Mouse (Mus musculus) forebrain, embryonic 14.5 days (tissue): ENCODE measurements at regions not wholly inside any gene's neighbourhood (a gene's known extent, or its start where the extent isn't known, plus 50 kb on each side); places are given as distances from the start of the nearest gene placed in this dataset.
A peak's percentile ranks its signal among the peaks of the same experiment; 100 is the strongest.

Source experiments
- ATAC-seq: fragments of 200-750 bp; cut with Nextera tagmentation; 2 replicates; pipeline ENCODE4 v1.8.0; 2017; ENCODE audit warnings: mild to moderate bottlenecking, moderate library complexity
- DNase-seq: peaks from one replicate; pipeline ENCODE4 v3.0.0-alpha.2; 2015; ENCODE audit warnings: low spot score
- H3K27ac ChIP-seq: fragments of 300-500 bp; sonication (generic); 2 replicates; pipeline ENCODE4 v1.5.1; 2014; ENCODE audit warnings: low read depth, mild to moderate bottlenecking, control low read depth, low read length, moderate library complexity
- H3K27me3 ChIP-seq: fragments of 300-500 bp; sonication (generic); replicated peaks from 2 replicates; pipeline ENCODE4 v1.6.1; 2014; ENCODE audit warnings: low read length, control low read depth, mixed read lengths; ENCODE audit not compliant: control insufficient read depth, insufficient read depth
- H3K36me3 ChIP-seq: fragments of 300-500 bp; sonication (generic); 2 replicates; pipeline ENCODE4 v1.6.1; 2014; ENCODE audit warnings: low read length, control low read depth; ENCODE audit not compliant: control insufficient read depth, insufficient read depth
- H3K4me1 ChIP-seq: fragments of 300-500 bp; sonication (generic); 2 replicates; pipeline ENCODE4 v1.6.1; 2014; ENCODE audit warnings: antibody characterized with exemption, low read length, control low read depth; ENCODE audit not compliant: control insufficient read depth, insufficient read depth
- H3K4me2 ChIP-seq: fragments of 300-500 bp; sonication (generic); 2 replicates; pipeline ENCODE4 v1.6.1; 2014; ENCODE audit warnings: mild to moderate bottlenecking, control low read depth, low read length
- H3K4me3 ChIP-seq: fragments of 300-500 bp; sonication (generic); 2 replicates; pipeline ENCODE4 v1.5.1; 2014; ENCODE audit warnings: low read depth, low read length, control low read depth
- H3K9ac ChIP-seq: fragments of 300-500 bp; sonication (generic); 2 replicates; pipeline ENCODE4 v1.6.1; 2014; ENCODE audit warnings: mild to moderate bottlenecking, low read length, control low read depth, moderate library complexity
- H3K9me3 ChIP-seq: fragments of 300-500 bp; sonication (generic); replicated peaks from 2 replicates; pipeline ENCODE4 v1.6.1; 2016; ENCODE audit warnings: low read length, control low read depth, mixed read lengths; ENCODE audit not compliant: control insufficient read depth
- WGBS: fragments of 180-500 bp; shearing (Covaris S2); extraction: QIAGEN DNeasy Blood & Tissue Kit; methylation state at CpG from one replicate; pipeline ENCODE4 v1.1.7; 2014; 5-methylcytosine and 5-hydroxymethylcytosine counted together

DNA sequence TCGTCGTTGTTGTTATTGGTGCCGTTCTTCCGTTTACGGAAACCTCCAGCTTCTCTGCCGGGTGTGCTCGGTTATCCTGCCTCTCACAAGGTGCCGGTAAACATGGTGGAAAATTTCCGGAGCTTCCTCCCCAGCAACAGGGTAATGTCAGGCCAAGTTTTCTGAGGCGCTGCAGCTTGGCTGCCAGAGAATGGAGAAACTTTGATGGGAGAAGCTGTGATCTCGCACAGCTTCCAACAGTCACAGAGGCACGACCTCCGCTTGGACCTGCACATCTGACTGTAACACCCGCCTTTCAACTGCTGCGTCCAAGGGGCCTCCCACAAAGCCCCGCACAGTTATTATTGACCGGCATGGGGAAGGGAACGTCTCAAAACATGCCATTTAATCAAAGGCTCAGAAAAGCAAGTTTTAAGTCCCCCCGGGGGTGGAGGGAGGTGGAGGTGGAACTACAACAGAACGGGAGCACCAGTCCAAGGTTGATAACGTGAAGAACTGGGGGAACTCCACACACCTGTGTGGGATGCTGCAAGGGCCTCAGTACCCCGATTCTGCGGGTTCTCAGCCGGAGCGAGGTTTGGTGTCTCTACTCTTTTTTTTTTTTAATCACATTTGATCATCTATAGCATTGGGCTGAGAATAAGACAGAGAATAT lies 299.1 kb downstream of the Vrk1 start:
- Histone ChIP-seq H3K36me3 (no peaks in the 10 kb centered on the region), H3K9ac (no peak overlapping the region), H3K27me3 (no peaks in the 10 kb centered on the region; the same call in 1 of the 2 replicates), H3K9me3 (no peaks in the 10 kb centered on the region), H3K4me2 (no peak overlapping the region), H3K4me1 (peaks cover 6% of the 10 kb centered on the region), H3K4me3 (no peak overlapping the region), H3K27ac (no peak overlapping the region)
- DNase-seq = no peak
- no peak for ATAC-seq
- WGBS = 78% methylated on average over 25 of the region's 25 CpGs

DNA sequence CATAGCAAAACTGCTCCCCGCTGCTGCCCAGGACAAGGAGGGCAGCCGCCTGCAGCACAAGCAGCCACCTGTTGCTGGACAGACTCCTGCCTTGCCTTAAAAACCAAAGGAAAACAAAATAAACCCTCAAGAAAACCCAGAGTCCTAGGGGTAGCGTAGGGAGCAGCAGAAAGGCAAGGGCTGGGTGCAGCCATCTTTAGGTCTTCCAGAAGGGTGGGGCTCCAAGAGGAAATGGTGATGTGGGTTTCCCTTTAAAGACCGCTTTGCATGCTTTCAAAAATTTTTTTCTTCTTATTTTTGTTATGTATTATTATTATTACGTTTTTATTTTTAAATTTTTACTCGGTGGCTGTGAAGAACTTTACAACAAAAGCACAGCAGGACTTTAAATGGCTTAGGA lies 300.1 kb downstream of the Vrk1 start:
- H3K4me3 ChIP-seq = no peak overlapping the region

GRCm38 (mm10) chr12:106310585-106311319 lies 300.7 kb downstream of the Vrk1 start:
- WGBS = 2% methylated on average over 34 of the region's 34 CpGs

More for the DNA sequence above, 300.1 kb downstream of the Vrk1 start:
- peak overlapping the region; percentile 63 for H3K4me2 ChIP-seq
- no peak overlapping the region for H3K27ac ChIP-seq
- DNase-seq = no peak
- peaks cover 6% of the 10 kb centered on the region for H3K4me1 ChIP-seq
- H3K36me3 ChIP-seq = no peaks in the 10 kb centered on the region
- H3K9ac ChIP-seq = no peak overlapping the region
- 38% methylated on average over 6 of the region's 6 CpGs for WGBS
- H3K27me3 ChIP-seq = no peaks in the 10 kb centered on the region; the same call in 1 of the 2 replicates
- H3K9me3 ChIP-seq = no peaks in the 10 kb centered on the region
- no peak for ATAC-seq

GRCm38 (mm10) chr12:106311320-106311825 lies 301.3 kb downstream of the Vrk1 start:
- no peak for DNase-seq
- WGBS = 49% methylated on average over 7 of the region's 7 CpGs

More at GRCm38 (mm10) chr12:106310585-106311319, 300.7 kb downstream of the Vrk1 start:
- Histone ChIP-seq H3K9me3 (no peaks in the 10 kb centered on the region), H3K36me3 (no peaks in the 10 kb centered on the region), H3K27me3 (no peaks in the 10 kb centered on the region; the same call in 1 of the 2 replicates), H3K27ac (no peak overlapping the region), H3K4me1 (peaks cover 6% of the 10 kb centered on the region), H3K4me3 (peak overlapping the region; percentile 27), H3K9ac (peak overlapping the region; percentile 62), H3K4me2 (peak overlapping the region; percentile 63)
- no peak for ATAC-seq
- DNase-seq = peak; percentile 56

GRCm38 (mm10) chr12:106311831-106312600 lies 302.0 kb downstream of the Vrk1 start:
- no peak overlapping the region for H3K4me3 ChIP-seq
- no peaks in the 10 kb centered on the region for H3K36me3 ChIP-seq
- ATAC-seq (peak; percentile 10; the same call in 1 of the 2 replicates), DNase-seq (no peak)
- no peaks in the 10 kb centered on the region for H3K9me3 ChIP-seq
- 66% methylated on average over 17 of the region's 17 CpGs for WGBS
- H3K9ac ChIP-seq = no peak overlapping the region
- H3K4me1 ChIP-seq = peaks cover 6% of the 10 kb centered on the region
- H3K27me3 ChIP-seq = no peaks in the 10 kb centered on the region; the same call in 1 of the 2 replicates
- H3K4me2 ChIP-seq = no peak overlapping the region
- H3K27ac ChIP-seq = no peak overlapping the region

More at GRCm38 (mm10) chr12:106311320-106311825, 301.3 kb downstream of the Vrk1 start:
- H3K4me1 ChIP-seq = peaks cover 6% of the 10 kb centered on the region
- H3K9ac ChIP-seq = peak overlapping the region; percentile 62
- H3K27me3 ChIP-seq = no peaks in the 10 kb centered on the region; the same call in 1 of the 2 replicates
- peak; percentile 18; the same call in 1 of the 2 replicates for ATAC-seq
- H3K27ac ChIP-seq = no peak overlapping the region
- peak overlapping the region; percentile 63 for H3K4me2 ChIP-seq
- H3K9me3 ChIP-seq = no peaks in the 10 kb centered on the region
- H3K4me3 ChIP-seq = peak overlapping the region; percentile 27
- no peaks in the 10 kb centered on the region for H3K36me3 ChIP-seq

DNA sequence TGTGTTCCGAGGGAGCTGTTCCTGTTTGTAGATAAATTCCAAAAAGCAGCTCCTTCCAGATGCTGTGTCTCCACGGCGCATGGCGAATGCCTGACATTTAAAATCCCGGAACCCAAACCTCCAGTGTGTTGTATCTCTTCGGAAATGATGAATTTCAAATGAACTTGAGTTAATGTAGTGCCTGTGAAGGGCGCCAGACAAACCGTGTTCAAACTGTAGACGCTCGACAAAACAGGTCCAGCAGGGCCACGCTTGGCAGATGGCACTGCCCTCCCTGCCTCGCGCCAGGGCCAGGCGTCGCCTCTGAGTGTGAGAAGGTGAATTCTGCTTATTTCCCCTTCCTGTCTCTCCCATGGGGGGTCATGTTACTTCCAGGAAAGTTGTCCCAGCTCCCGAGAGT lies 307.7 kb downstream of the Vrk1 start:
- peaks cover 2% of the 10 kb centered on the region; the same call in 1 of the 2 replicates for H3K4me1 ChIP-seq
- ATAC-seq (0 out of 2 replicates have a peak, but pooled peaks have one; percentile 46), DNase-seq (peak; percentile 53)
- H3K9ac ChIP-seq = no peak overlapping the region
- no peak overlapping the region for H3K4me3 ChIP-seq
- H3K27ac ChIP-seq = 0 out of 2 replicates have a peak overlapping the region, but pooled peaks have one; percentile 2
- H3K27me3 ChIP-seq = no peaks in the 10 kb centered on the region
- H3K36me3 ChIP-seq = no peaks in the 10 kb centered on the region
- WGBS = 66% methylated on average over 16 of the region's 16 CpGs
- H3K9me3 ChIP-seq = no peaks in the 10 kb centered on the region
- H3K4me2 ChIP-seq = no peak overlapping the region

GRCm38 (mm10) chr12:106321511-106321910 lies 311.5 kb downstream of the Vrk1 start:
- Histone ChIP-seq H3K27ac (peak overlapping the region; percentile 33), H3K4me3 (no peak overlapping the region), H3K27me3 (no peaks in the 10 kb centered on the region), H3K4me2 (no peak overlapping the region), H3K4me1 (peaks cover 2% of the 10 kb centered on the region; the same call in 1 of the 2 replicates), H3K36me3 (no peaks in the 10 kb centered on the region), H3K9me3 (no peaks in the 10 kb centered on the region), H3K9ac (no peak overlapping the region)
- no peak for ATAC-seq
- DNase-seq = peak; percentile 72
- WGBS = 22% methylated on average over 7 of the region's 7 CpGs

DNA sequence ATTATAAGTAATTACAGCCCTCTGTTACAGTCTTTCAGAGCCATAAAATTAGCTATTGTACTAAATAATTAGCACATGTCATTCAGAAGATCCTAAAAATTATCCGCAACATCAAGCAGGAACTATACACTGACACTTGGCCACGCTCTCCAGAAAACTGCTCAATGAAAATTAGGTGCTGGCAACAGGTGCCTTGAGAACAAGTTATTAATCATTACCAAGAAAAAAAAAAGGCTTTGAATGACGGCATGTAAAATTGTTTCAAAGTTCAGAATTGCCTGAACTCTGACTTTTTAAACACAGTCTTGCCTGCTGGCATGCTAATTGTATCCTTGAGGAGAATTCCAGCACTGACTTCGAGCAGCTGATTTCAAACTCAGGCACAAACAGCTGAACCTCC lies 316.6 kb downstream of the Vrk1 start:
- peaks cover 2% of the 10 kb centered on the region; the same call in 1 of the 2 replicates for H3K4me1 ChIP-seq
- no peaks in the 10 kb centered on the region for H3K36me3 ChIP-seq
- H3K9ac ChIP-seq = no peak overlapping the region
- WGBS = 11% methylated on average over 4 of the region's 4 CpGs
- no peak overlapping the region for H3K4me2 ChIP-seq
- ATAC-seq = peak; percentile 48; the same call in 1 of the 2 replicates
- no peaks in the 10 kb centered on the region for H3K27me3 ChIP-seq
- H3K27ac ChIP-seq = no peak overlapping the region
- no peak overlapping the region for H3K4me3 ChIP-seq
- peak; percentile 76 for DNase-seq
- H3K9me3 ChIP-seq = no peaks in the 10 kb centered on the region
